Mouse (Mus musculus): ENCODE results near the gene Megf8. TPM values are rescaled to one million over a fixed set of nuclear protein-coding genes. Genes with fewer than 3 reads are reported as not detected.

Gene Megf8
- polyA plus RNA-seq, 1 experiment from 2014 or later = 11.3 TPM

DNA sequence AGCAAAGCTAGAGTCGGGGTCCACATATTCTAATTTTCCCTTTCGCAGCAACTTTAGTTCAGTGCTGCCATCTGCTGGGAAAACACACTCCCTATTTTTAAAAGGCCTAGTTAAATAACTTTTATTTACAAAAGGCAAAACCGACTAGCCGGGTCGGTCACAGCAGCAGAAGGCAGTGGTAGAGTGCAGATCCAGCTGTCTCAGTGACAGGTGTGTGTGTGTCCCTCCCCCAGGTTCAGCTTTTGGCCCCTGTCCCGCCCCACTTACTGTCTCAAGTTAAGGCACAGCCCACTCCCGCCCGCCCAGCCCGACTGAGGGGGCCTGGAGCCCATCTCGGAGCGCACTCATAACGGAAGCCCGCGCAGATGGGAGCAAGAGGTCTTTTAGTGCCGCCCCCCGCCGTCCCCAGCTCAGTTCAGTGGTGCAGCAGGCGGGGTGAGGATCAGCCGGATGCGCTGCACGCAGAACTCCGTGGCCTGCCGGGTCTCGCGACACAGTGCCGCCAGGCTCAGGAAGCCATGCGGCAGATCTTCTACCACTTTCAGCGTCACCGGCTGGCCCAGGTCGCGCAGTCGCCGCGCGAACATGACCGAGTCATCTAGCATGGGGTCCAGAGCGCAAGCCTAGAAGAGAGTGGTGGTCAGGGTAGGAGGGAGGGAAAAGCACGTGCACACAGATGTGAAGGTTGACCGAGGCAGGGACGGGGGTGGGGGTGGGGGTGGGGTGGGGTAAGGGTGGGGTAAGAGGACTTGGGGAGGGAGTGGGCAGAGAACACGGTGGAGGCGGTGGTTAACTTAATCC lies 62.8 kb downstream of the Megf8 start:
- DNase-seq (ENCODE audit: low spot score) (peak; percentile 78), ATAC-seq (ENCODE audit: low FRiP score) (peak; percentile 58)
- no peaks in the 10 kb centered on the region; the same call in 1 of the 2 replicates for H3K4me1 ChIP-seq (replicated peaks; ENCODE audit: control insufficient read depth, insufficient read depth, low read length)
- peak overlapping the region; percentile 35 for H3K4me3 ChIP-seq (ENCODE audit: low read depth, low read length)
- no peaks in the 10 kb centered on the region for H3K9me3 ChIP-seq (ENCODE audit: control insufficient read depth, low read length)
- H3K36me3 ChIP-seq (ENCODE audit: control insufficient read depth, insufficient read depth, low read length) = no peaks in the 10 kb centered on the region
- peaks cover 2% of the 10 kb centered on the region; the same call in 1 of the 2 replicates for H3K27me3 ChIP-seq (ENCODE audit: control insufficient read depth, insufficient read depth, low read length)
- 2% methylated on average over 30 of the region's 42 CpGs for WGBS
- H3K27ac ChIP-seq (ENCODE audit: low read depth, low read length) = no peak overlapping the region
- peak overlapping the region; percentile 45; the same call in 1 of the 2 replicates for H3K9ac ChIP-seq (ENCODE audit: low read depth, low read length)
- peak overlapping the region; percentile 78 for H3K4me2 ChIP-seq (replicated peaks; ENCODE audit: low read depth, low read length)

- Histone ChIP-seq H3K27ac (ENCODE audit: low read depth, low read length) (no peak overlapping the region), H3K9ac (ENCODE audit: low read depth, low read length) (no peak overlapping the region), H3K4me1 (replicated peaks; ENCODE audit: control insufficient read depth, insufficient read depth, low read length) (no peaks in the 10 kb centered on the region; the same call in 1 of the 2 replicates), H3K36me3 (ENCODE audit: control insufficient read depth, insufficient read depth, low read length) (no peaks in the 10 kb centered on the region), H3K9me3 (ENCODE audit: control insufficient read depth, low read length) (no peaks in the 10 kb centered on the region), H3K4me2 (replicated peaks; ENCODE audit: low read depth, low read length) (0 out of 2 replicates have a peak overlapping the region, but pooled peaks have one; percentile 78), H3K4me3 (ENCODE audit: low read depth, low read length) (no peak overlapping the region), H3K27me3 (ENCODE audit: control insufficient read depth, insufficient read depth, low read length) (peaks cover 2% of the 10 kb centered on the region; the same call in 1 of the 2 replicates)
- ATAC-seq (ENCODE audit: low FRiP score) = no peak
- no peak for DNase-seq (ENCODE audit: low spot score)
- WGBS = 63% methylated on average over 18 of the region's 18 CpGs
These were observed 63.7 kb downstream of the Megf8 start for GRCm38 (mm10) chr7:25380392-25381283.

DNA sequence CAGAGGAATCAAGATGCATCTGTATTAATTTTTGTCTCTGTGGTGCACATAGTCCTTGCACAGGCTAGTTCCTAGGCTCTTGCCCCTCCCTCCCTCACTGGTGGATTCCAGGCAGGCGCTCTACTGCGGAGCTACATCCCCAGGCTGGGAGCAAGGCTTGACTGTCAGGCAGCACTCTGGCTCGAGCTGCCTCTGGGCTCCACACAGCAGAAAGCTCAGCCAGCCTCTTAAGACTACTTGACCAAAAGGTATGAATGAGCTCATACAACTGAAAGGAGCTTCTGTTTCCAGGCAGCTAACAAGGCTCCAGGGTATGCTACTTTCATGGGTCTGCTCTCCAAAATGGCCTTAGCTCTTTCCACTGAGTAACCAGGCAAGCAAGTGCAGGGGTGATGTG lies 64.3 kb downstream of the Megf8 start:
- no peak overlapping the region for H3K4me3 ChIP-seq (ENCODE audit: low read depth, low read length)
- ATAC-seq (ENCODE audit: low FRiP score) (no peak), DNase-seq (ENCODE audit: low spot score) (no peak)
- H3K9me3 ChIP-seq (ENCODE audit: control insufficient read depth, low read length) = no peaks in the 10 kb centered on the region
- WGBS = 49% methylated on average over 3 of the region's 3 CpGs
- H3K27me3 ChIP-seq (ENCODE audit: control insufficient read depth, insufficient read depth, low read length) = peaks cover 2% of the 10 kb centered on the region; the same call in 1 of the 2 replicates
- no peak overlapping the region for H3K27ac ChIP-seq (ENCODE audit: low read depth, low read length)
- no peak overlapping the region for H3K4me2 ChIP-seq (replicated peaks; ENCODE audit: low read depth, low read length)
- no peak overlapping the region for H3K9ac ChIP-seq (ENCODE audit: low read depth, low read length)
- no peaks in the 10 kb centered on the region for H3K36me3 ChIP-seq (ENCODE audit: control insufficient read depth, insufficient read depth, low read length)
- no peaks in the 10 kb centered on the region; the same call in 1 of the 2 replicates for H3K4me1 ChIP-seq (replicated peaks; ENCODE audit: control insufficient read depth, insufficient read depth, low read length)

DNA sequence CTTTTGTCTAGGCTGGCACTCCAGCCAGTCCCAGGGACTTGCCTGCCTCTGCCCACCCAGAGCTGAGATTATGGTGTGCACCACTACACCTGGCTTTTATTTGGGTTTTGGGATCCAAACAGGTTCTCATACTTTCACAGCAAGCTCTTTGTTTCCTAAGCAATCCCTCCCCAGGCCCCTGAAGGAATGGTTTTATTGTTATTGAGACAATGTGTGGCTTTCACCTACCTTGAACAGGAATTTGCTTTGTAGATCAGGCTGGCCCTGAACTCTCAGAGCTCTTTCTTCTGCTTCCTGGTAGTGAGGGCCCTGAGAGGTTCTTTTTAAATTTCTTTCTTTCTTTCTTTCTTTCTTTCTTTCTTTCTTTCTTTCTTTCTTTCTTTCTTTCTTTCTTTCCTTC lies 65.6 kb downstream of the Megf8 start:
- H3K27me3 ChIP-seq (ENCODE audit: control insufficient read depth, insufficient read depth, low read length) = peaks cover 2% of the 10 kb centered on the region; the same call in 1 of the 2 replicates
- no peak overlapping the region for H3K4me2 ChIP-seq (replicated peaks; ENCODE audit: low read depth, low read length)
- no peaks in the 10 kb centered on the region for H3K9me3 ChIP-seq (ENCODE audit: control insufficient read depth, low read length)
- no peaks in the 10 kb centered on the region; the same call in 1 of the 2 replicates for H3K4me1 ChIP-seq (replicated peaks; ENCODE audit: control insufficient read depth, insufficient read depth, low read length)
- H3K9ac ChIP-seq (ENCODE audit: low read depth, low read length) = no peak overlapping the region
- no peaks in the 10 kb centered on the region for H3K36me3 ChIP-seq (ENCODE audit: control insufficient read depth, insufficient read depth, low read length)
- DNase-seq (ENCODE audit: low spot score) = no peak
- ATAC-seq (ENCODE audit: low FRiP score) = no peak
- no peak overlapping the region for H3K4me3 ChIP-seq (ENCODE audit: low read depth, low read length)
- no peak overlapping the region for H3K27ac ChIP-seq (ENCODE audit: low read depth, low read length)

GRCm38 (mm10) chr7:25383385-25383784 lies 66.4 kb downstream of the Megf8 start:
- H3K9ac ChIP-seq (ENCODE audit: low read depth, low read length) = no peak overlapping the region
- no peak overlapping the region for H3K27ac ChIP-seq (ENCODE audit: low read depth, low read length)
- H3K36me3 ChIP-seq (ENCODE audit: control insufficient read depth, insufficient read depth, low read length) = no peaks in the 10 kb centered on the region
- no peak for DNase-seq (ENCODE audit: low spot score)
- 85% methylated on average over 7 of the region's 7 CpGs for WGBS
- H3K4me1 ChIP-seq (replicated peaks; ENCODE audit: control insufficient read depth, insufficient read depth, low read length) = no peaks in the 10 kb centered on the region; the same call in 1 of the 2 replicates
- no peak for ATAC-seq (ENCODE audit: low FRiP score)
- peaks cover 2% of the 10 kb centered on the region; the same call in 1 of the 2 replicates for H3K27me3 ChIP-seq (ENCODE audit: control insufficient read depth, insufficient read depth, low read length)
- no peaks in the 10 kb centered on the region for H3K9me3 ChIP-seq (ENCODE audit: control insufficient read depth, low read length)
- no peak overlapping the region for H3K4me3 ChIP-seq (ENCODE audit: low read depth, low read length)
- H3K4me2 ChIP-seq (replicated peaks; ENCODE audit: low read depth, low read length) = no peak overlapping the region

DNA sequence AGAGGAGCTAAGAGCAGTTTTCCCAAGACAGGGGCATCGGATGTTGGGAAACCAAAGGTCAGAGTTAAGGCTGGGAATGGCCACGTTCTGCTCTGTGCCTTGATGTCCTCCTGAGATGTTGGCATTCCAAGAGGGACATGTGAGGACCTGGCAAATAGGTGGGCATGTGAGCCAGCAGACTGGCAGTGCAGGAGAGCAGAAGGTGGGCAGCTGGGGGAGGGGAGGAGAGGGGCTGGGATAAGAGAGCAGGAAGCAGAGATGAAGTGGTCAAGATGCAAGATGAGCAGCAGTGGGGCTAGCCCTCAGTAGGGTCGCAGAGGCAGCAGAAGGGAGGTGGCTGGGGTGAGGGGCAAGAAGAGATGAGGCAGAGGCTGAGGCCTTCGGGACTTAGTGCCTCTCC lies 66.9 kb downstream of the Megf8 start:
- DNase-seq (ENCODE audit: low spot score) (no peak), ATAC-seq (ENCODE audit: low FRiP score) (no peak)
- WGBS = 83% methylated on average over 4 of the region's 4 CpGs
- Histone ChIP-seq H3K9me3 (ENCODE audit: control insufficient read depth, low read length) (no peaks in the 10 kb centered on the region), H3K27ac (ENCODE audit: low read depth, low read length) (no peak overlapping the region), H3K9ac (ENCODE audit: low read depth, low read length) (no peak overlapping the region), H3K4me2 (replicated peaks; ENCODE audit: low read depth, low read length) (no peak overlapping the region), H3K4me3 (ENCODE audit: low read depth, low read length) (no peak overlapping the region), H3K27me3 (ENCODE audit: control insufficient read depth, insufficient read depth, low read length) (peaks cover 2% of the 10 kb centered on the region; the same call in 1 of the 2 replicates), H3K36me3 (ENCODE audit: control insufficient read depth, insufficient read depth, low read length) (no peaks in the 10 kb centered on the region), H3K4me1 (replicated peaks; ENCODE audit: control insufficient read depth, insufficient read depth, low read length) (no peaks in the 10 kb centered on the region; the same call in 1 of the 2 replicates)

DNA sequence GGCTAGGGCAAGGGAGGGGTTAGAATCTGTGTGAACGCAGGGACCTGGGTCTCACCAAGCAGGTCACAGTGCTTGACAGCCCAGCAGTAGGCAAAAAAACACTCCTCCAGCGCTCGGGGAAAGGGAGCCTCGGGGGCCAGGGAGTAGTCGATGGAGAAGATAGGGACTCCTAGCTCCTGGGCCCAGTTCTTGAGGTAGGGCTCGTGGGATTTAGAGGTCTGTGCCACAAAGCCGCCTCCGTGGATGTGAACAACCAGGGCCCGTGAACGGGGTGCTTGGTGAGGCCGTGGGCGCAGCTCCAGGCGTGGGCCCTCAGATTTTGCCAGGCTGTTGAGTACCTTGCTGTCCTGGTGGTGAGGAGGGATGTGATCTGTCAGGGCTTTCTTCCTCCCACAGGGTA lies 67.4 kb downstream of the Megf8 start:
- WGBS = 91% methylated on average over 13 of the region's 13 CpGs
- Histone ChIP-seq H3K9me3 (ENCODE audit: control insufficient read depth, low read length) (no peaks in the 10 kb centered on the region), H3K4me3 (ENCODE audit: low read depth, low read length) (no peak overlapping the region)

DNA sequence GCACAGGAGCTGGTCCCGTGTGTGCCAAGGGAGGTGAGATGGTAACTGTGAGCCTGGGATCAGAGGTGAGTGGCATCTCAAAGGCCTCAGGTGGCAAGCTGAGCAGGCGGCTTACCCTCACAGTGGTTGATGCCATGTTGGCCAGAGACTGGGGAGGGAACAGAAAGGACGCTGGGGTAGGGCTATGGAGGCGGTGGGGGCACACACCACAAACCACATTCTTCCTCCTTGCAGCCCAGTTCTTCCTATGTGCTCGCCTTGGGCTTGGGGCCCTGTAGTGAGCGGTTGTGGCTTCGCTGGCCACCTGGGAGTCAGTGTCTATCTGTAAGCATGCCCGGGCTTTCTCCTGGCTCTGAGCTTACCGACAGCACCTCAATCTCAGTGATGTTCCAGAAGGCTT lies 67.9 kb downstream of the Megf8 start:
- no peak for DNase-seq (ENCODE audit: low spot score)
- WGBS = 86% methylated on average over 9 of the region's 9 CpGs
- H3K9me3 ChIP-seq (ENCODE audit: control insufficient read depth, low read length) = no peaks in the 10 kb centered on the region
- no peak overlapping the region for H3K27ac ChIP-seq (ENCODE audit: low read depth, low read length)
- H3K27me3 ChIP-seq (ENCODE audit: control insufficient read depth, insufficient read depth, low read length) = peaks cover 2% of the 10 kb centered on the region; the same call in 1 of the 2 replicates
- H3K4me1 ChIP-seq (replicated peaks; ENCODE audit: control insufficient read depth, insufficient read depth, low read length) = no peaks in the 10 kb centered on the region; the same call in 1 of the 2 replicates
- ATAC-seq (ENCODE audit: low FRiP score) = no peak
- H3K9ac ChIP-seq (ENCODE audit: low read depth, low read length) = no peak overlapping the region
- no peak overlapping the region for H3K4me3 ChIP-seq (ENCODE audit: low read depth, low read length)
- H3K4me2 ChIP-seq (replicated peaks; ENCODE audit: low read depth, low read length) = no peak overlapping the region
- no peaks in the 10 kb centered on the region for H3K36me3 ChIP-seq (ENCODE audit: control insufficient read depth, insufficient read depth, low read length)

More for the DNA sequence above, 67.4 kb downstream of the Megf8 start:
- no peak overlapping the region for H3K27ac ChIP-seq (ENCODE audit: low read depth, low read length)
- DNase-seq (ENCODE audit: low spot score) (no peak), ATAC-seq (ENCODE audit: low FRiP score) (no peak)
- H3K4me1 ChIP-seq (replicated peaks; ENCODE audit: control insufficient read depth, insufficient read depth, low read length) = no peaks in the 10 kb centered on the region; the same call in 1 of the 2 replicates
- H3K4me2 ChIP-seq (replicated peaks; ENCODE audit: low read depth, low read length) = no peak overlapping the region
- H3K9ac ChIP-seq (ENCODE audit: low read depth, low read length) = no peak overlapping the region
- peaks cover 2% of the 10 kb centered on the region; the same call in 1 of the 2 replicates for H3K27me3 ChIP-seq (ENCODE audit: control insufficient read depth, insufficient read depth, low read length)
- no peaks in the 10 kb centered on the region for H3K36me3 ChIP-seq (ENCODE audit: control insufficient read depth, insufficient read depth, low read length)
